Mouse (Mus musculus) E14TG2a.4 (cell line): ENCODE results near the gene Arsg.

Source experiments
- H3K27me3 ChIP-seq: 2 replicates; pipeline ENCODE4 v1.6.1; 2014; ENCODE audit warnings: low read length, control low read depth; ENCODE audit not compliant: insufficient read depth
- H3K36me3 ChIP-seq: 2 replicates; pipeline ENCODE4 v1.6.1; 2014; ENCODE audit warnings: low read length, control low read depth; ENCODE audit not compliant: insufficient read depth
- H3K4me1 ChIP-seq: replicated peaks from 2 replicates; pipeline ENCODE4 v1.6.1; 2014; ENCODE audit warnings: low read depth, low read length, control low read depth
- H3K4me3 ChIP-seq: replicated peaks from 2 replicates; pipeline ENCODE4 v1.5.1; 2014; ENCODE audit warnings: mild to moderate bottlenecking, low read length
- H3K9me3 ChIP-seq: 2 replicates; pipeline ENCODE4 v1.6.1; 2014; ENCODE audit warnings: low read length, control low read depth
- CTCF ChIP-seq: conservative IDR thresholded peaks from 2 replicates; pipeline ENCODE4 v1.5.1; 2014; ENCODE audit warnings: low read length
- NANOG ChIP-seq: IDR thresholded peaks from 2 replicates; pipeline ENCODE4 v1.6.1; 2014; ENCODE audit warnings: borderline replicate concordance, low read length, mixed read lengths
- POU5F1 ChIP-seq: IDR thresholded peaks from 2 replicates; pipeline ENCODE4 v1.6.1; 2014; ENCODE audit warnings: low read length, borderline replicate concordance

The Arsg gene

GRCm38 (mm10) chr11:109496475-109496993 is 23.4 kb downstream of the Arsg start:
- peaks cover 3% of the 10 kb centered on the region; the same call in 1 of the 2 replicates for H3K27me3 ChIP-seq
- TF ChIP-seq CTCF, result no peak
- TF ChIP-seq POU5F1, result no peak
- TF ChIP-seq NANOG, result no peak
- H3K4me1 ChIP-seq, result peaks cover 19% of the 10 kb centered on the region
- H3K36me3 ChIP-seq, result no peaks in the 10 kb centered on the region
- no peak overlapping the region for H3K4me3 ChIP-seq
- H3K9me3 ChIP-seq, result no peaks in the 10 kb centered on the region

- H3K4me1 ChIP-seq, result peaks cover 19% of the 10 kb centered on the region
- H3K4me3 ChIP-seq, result no peak overlapping the region
- no peaks in the 10 kb centered on the region for H3K9me3 ChIP-seq
- TF ChIP-seq POU5F1 (no peak), CTCF (no peak), NANOG (no peak)
- H3K36me3 ChIP-seq, result no peaks in the 10 kb centered on the region
- H3K27me3 ChIP-seq, result peaks cover 5% of the 10 kb centered on the region; the same call in 1 of the 2 replicates
Observed at GRCm38 (mm10) chr11:109496996-109497714, 24.0 kb downstream of the Arsg start.

GRCm38 (mm10) chr11:109497990-109498389 is 24.8 kb downstream of the Arsg start:
- peaks cover 19% of the 10 kb centered on the region for H3K4me1 ChIP-seq
- H3K36me3 ChIP-seq, result no peaks in the 10 kb centered on the region
- H3K9me3 ChIP-seq, result no peaks in the 10 kb centered on the region
- TF ChIP-seq POU5F1 (no peak), NANOG (no peak), CTCF (no peak)
- no peak overlapping the region for H3K4me3 ChIP-seq
- peaks cover 5% of the 10 kb centered on the region; the same call in 1 of the 2 replicates for H3K27me3 ChIP-seq

GRCm38 (mm10) chr11:109500206-109500605 is 27.0 kb downstream of the Arsg start:
- no peaks in the 10 kb centered on the region for H3K9me3 ChIP-seq
- H3K4me1 ChIP-seq, result peaks cover 19% of the 10 kb centered on the region
- H3K36me3 ChIP-seq, result no peaks in the 10 kb centered on the region
- H3K4me3 ChIP-seq, result no peak overlapping the region
- TF ChIP-seq NANOG (no peak), CTCF (no peak)
- peaks cover 9% of the 10 kb centered on the region; the same call in 1 of the 2 replicates for H3K27me3 ChIP-seq

- Histone ChIP-seq H3K4me1 (peaks cover 10% of the 10 kb centered on the region), H3K4me3 (no peak overlapping the region)
Observed at GRCm38 (mm10) chr11:109504977-109505376, 31.8 kb downstream of the Arsg start.

GRCm38 (mm10) chr11:109505823-109506222 is 32.6 kb downstream of the Arsg start:
- Histone ChIP-seq H3K4me3 (no peak overlapping the region), H3K27me3 (peaks cover 9% of the 10 kb centered on the region; the same call in 1 of the 2 replicates), H3K4me1 (peaks cover 10% of the 10 kb centered on the region), H3K9me3 (no peaks in the 10 kb centered on the region), H3K36me3 (no peaks in the 10 kb centered on the region)
- TF ChIP-seq NANOG, result no peak
- TF ChIP-seq POU5F1, result no peak
- TF ChIP-seq CTCF, result no peak

More at GRCm38 (mm10) chr11:109504977-109505376, 31.8 kb downstream of the Arsg start:
- H3K27me3 ChIP-seq, result peaks cover 9% of the 10 kb centered on the region; the same call in 1 of the 2 replicates
- no peaks in the 10 kb centered on the region for H3K9me3 ChIP-seq
- TF ChIP-seq NANOG (no peak), POU5F1 (no peak), CTCF (no peak)
- H3K36me3 ChIP-seq, result no peaks in the 10 kb centered on the region

GRCm38 (mm10) chr11:109507068-109507467 is 33.9 kb downstream of the Arsg start:
- H3K36me3 ChIP-seq, result no peaks in the 10 kb centered on the region
- H3K4me3 ChIP-seq, result no peak overlapping the region
- H3K27me3 ChIP-seq, result peaks cover 3% of the 10 kb centered on the region; the same call in 1 of the 2 replicates
- TF ChIP-seq POU5F1 (no peak), CTCF (no peak), NANOG (no peak)
- peaks cover 10% of the 10 kb centered on the region for H3K4me1 ChIP-seq
- no peaks in the 10 kb centered on the region for H3K9me3 ChIP-seq

GRCm38 (mm10) chr11:109512995-109513675 is 40.0 kb downstream of the Arsg start:
- peaks cover 4% of the 10 kb centered on the region for H3K4me1 ChIP-seq
- TF ChIP-seq CTCF (no peak), NANOG (no peak), POU5F1 (no peak)
- 0 out of 2 replicates have a peak, but pooled peaks cover 4% of the 10 kb centered on the region for H3K27me3 ChIP-seq
- H3K36me3 ChIP-seq, result no peaks in the 10 kb centered on the region
- H3K4me3 ChIP-seq, result no peak overlapping the region
- no peaks in the 10 kb centered on the region for H3K9me3 ChIP-seq
